Mouse (Mus musculus) myocyte (in vitro differentiated cells): ENCODE results near the gene Tex50.

Experiments used
- CEBPB ChIP-seq: IDR thresholded peaks from 2 replicates; pipeline ENCODE4 v1.6.1; 2011; ENCODE audit warnings: mild to moderate bottlenecking, moderate library complexity; ENCODE audit not compliant: poor library complexity, insufficient read depth, severe bottlenecking
- E2F4 ChIP-seq: IDR thresholded peaks from one replicate; pipeline ENCODE4 v1.6.1; 2011; ENCODE audit warnings: mild to moderate bottlenecking, control low read depth, moderate library complexity; ENCODE audit not compliant: insufficient read depth
- POLR2A ChIP-seq: IDR thresholded peaks from one replicate; pipeline ENCODE4 v1.6.1; 2011; ENCODE audit warnings: low read depth, mild to moderate bottlenecking, control low read depth, moderate library complexity; ENCODE audit not compliant: insufficient read length
- REST ChIP-seq: IDR thresholded peaks from one replicate; pipeline ENCODE4 v1.6.1; 2011; ENCODE audit warnings: mild to moderate bottlenecking, control low read depth, moderate library complexity; ENCODE audit not compliant: insufficient read depth, insufficient read length
- USF1 ChIP-seq: IDR thresholded peaks from one replicate; pipeline ENCODE4 v1.6.1; 2011; ENCODE audit warnings: low read depth, mild to moderate bottlenecking, control low read depth, moderate library complexity

DNA sequence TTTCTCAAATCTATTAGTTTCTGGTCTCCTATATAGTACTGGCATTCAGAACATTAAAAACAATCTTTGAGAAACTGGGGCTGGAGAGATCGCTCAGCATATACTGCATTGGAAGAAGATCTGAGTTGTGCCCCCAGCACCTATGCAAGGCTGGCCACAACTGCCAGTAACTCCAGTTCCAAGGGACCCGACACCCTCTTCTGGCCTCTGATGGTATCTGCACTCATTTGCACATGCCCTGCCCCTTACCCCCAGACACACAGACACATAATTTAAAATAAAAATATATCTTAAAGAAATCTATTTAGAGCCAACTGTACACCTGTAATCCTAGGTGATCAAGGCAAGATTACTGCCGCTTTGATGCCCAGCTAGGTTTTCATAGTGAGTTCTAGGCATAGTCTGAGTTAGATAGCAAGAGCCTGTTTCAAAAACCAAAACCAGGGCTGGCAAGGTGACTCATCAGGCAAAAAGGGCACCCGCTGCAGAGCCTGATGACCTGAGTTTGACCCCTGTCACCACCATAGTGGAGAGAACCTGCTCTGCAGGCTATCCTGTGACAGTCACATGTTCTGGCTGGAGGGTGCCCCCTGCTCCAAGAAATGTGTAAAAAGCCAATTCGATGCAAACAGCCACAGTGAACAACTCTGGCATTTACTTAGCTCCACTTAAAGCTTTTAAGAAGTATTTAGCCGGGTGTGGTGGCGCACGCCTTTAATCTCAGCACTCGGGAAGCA is 18.9 kb downstream of the Tex50 start:
- no peak for TF ChIP-seq CEBPB
- TF ChIP-seq E2F4: no peak
- TF ChIP-seq USF1: no peak
- TF ChIP-seq POLR2A: no peak
- no peak for TF ChIP-seq REST
